In the genomic region with DNA sequence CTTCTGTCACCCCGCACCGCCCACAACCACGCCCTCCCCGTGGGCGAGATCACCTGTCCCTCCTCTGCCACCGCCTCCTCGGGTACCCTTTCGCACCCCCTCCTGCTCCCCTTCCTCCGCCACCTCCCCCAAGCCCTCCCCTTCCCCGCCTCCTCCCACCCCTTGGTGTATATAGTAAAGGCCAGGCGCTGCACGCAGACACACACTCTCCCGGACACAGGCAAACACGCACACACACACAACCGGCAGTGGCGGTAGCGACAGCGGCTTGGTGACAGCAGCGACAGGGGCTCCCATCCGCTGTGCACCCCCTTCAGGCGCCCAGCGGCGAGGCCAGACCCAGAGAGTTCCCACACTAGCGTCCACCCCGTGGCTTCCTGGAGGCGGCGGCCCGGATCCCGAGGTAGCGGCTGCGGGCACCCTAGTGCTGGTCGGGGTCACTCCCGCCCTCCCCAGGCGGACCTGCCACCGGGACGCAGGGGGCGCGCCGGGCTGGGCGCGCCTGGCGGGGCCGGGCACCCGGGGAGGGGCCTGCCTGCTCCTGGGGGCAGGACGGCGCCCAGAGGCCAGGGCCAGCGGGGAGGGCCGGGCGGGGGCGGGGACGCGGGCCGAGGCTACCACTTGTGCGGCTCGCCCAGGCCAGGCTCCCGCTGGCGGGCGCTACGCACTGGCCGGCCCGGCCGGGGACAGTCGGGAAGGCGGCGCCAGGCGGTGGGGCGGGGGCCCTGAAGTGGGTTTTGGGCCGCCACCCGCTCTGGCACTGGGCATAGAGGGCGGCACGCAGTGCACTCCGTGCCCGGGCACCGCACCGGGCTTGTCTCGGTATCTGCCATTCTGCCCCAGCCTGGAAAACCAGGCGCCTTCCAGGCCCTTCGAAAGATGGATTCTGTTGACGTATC, we compare ENCODE assay signal across 8 mouse cellular contexts. TPM values are rescaled to one million over a fixed set of nuclear protein-coding genes. Genes with fewer than 3 reads are reported as not detected.
DNase-seq lines count a peak whose midpoint lies in the region; ATAC-seq and TF ChIP-seq lines count a peak whose summit lies in the region.

A gene (plus strand): TSS at position 205 of the 899 bp plus-strand sequence.

- H3K9ac ChIP-seq in intestine, embryonic 16.5 days (ENCODE audit: low read depth, low read length): peak within 1 kb of the TSS; percentile 68
- H3K9ac ChIP-seq in liver, adult 2 months (ENCODE audit: low read depth, low read length): peak within 1 kb of the TSS; percentile 95

- 19% methylated on average over 54 of the region's 79 CpGs for WGBS in intestine, embryonic 16.5 days
- WGBS in liver, adult 2 months: under 1% methylated on average over 48 of the region's 79 CpGs

- peak; percentile 67 for ATAC-seq in granulocyte monocyte progenitor cell, adult 5-6 weeks (replicated peaks; ENCODE audit: poor library complexity, severe bottlenecking)
- peak; percentile 86 for ATAC-seq in intestine, embryonic 16.5 days

- peak within 1 kb of the TSS; percentile 77 for H3K27ac ChIP-seq in cortical plate, adult 2 months (ENCODE audit: insufficient read depth, low read length)
- H3K27ac ChIP-seq in intestine, embryonic 16.5 days (ENCODE audit: low read length): peak within 1 kb of the TSS; percentile 28; the same call in 1 of the 2 replicates
- H3K27ac ChIP-seq in liver, adult 2 months (replicated peaks; ENCODE audit: insufficient read depth, low read depth, low read length): peak within 1 kb of the TSS; percentile 55

- peaks cover 30% of the 10 kb centered on the region for H3K27me3 ChIP-seq in intestine, embryonic 16.5 days (replicated peaks; ENCODE audit: control insufficient read depth, insufficient read depth, low read length)
- no peaks in the 10 kb centered on the region for H3K27me3 ChIP-seq in liver, adult 2 months (ENCODE audit: control insufficient read depth, insufficient read depth, low read length)

- no peaks in the 10 kb centered on the region for H3K9me3 ChIP-seq in intestine, embryonic 16.5 days (ENCODE audit: control insufficient read depth, low read length)

- H3K79me2 ChIP-seq in liver, adult 2 months (ENCODE audit: control insufficient read depth, insufficient read depth, low read length): no peaks in the 10 kb centered on the region

- peak within 1 kb of the TSS; percentile 73 for H3K4me2 ChIP-seq in intestine, embryonic 16.5 days (ENCODE audit: low read depth, low read length)

- H3K4me1 ChIP-seq in cortical plate, adult 2 months (ENCODE audit: control insufficient read depth, insufficient read depth, low read length): no peaks in the 10 kb centered on the region
- H3K4me1 ChIP-seq in intestine, embryonic 16.5 days (ENCODE audit: control insufficient read depth, insufficient read depth, low read length): no peaks in the 10 kb centered on the region
- peaks cover 2% of the 10 kb centered on the region; the same call in 1 of the 2 replicates for H3K4me1 ChIP-seq in liver, adult 2 months (ENCODE audit: control insufficient read depth, insufficient read depth, low read length)

- H3K4me3 ChIP-seq in cortical plate, adult 2 months (ENCODE audit: insufficient read depth, low read length): peak within 1 kb of the TSS; percentile 97
- peak within 1 kb of the TSS; percentile 61 for H3K4me3 ChIP-seq in intestine, embryonic 16.5 days (ENCODE audit: low read length)
- peak within 1 kb of the TSS; percentile 100 for H3K4me3 ChIP-seq in liver, adult 2 months (ENCODE audit: insufficient read depth, low read depth, low read length)

- TF ChIP-seq CTCF in cortical plate, adult 2 months (IDR thresholded peaks at IDR 0.05; ENCODE audit: extremely low read depth, insufficient read depth, low read length): no peak
- no peak for TF ChIP-seq CTCF in liver, adult 2 months (IDR thresholded peaks at IDR 0.05; ENCODE audit: low read depth, low read length)

- H3K36me3 ChIP-seq in intestine, embryonic 16.5 days (ENCODE audit: control insufficient read depth, insufficient read depth, low read length): no peaks in the 10 kb centered on the region
- H3K36me3 ChIP-seq in liver, adult 2 months (ENCODE audit: control insufficient read depth, insufficient read depth, low read length): no peaks in the 10 kb centered on the region

- peak; percentile 16; the same call in 1 of the 2 replicates for TF ChIP-seq POLR2A in cortical plate, adult 2 months (IDR thresholded peaks at IDR 0.05; ENCODE audit: extremely low read depth, insufficient read depth, low read length)
- peak; percentile 59; the same call in 1 of the 2 replicates for TF ChIP-seq POLR2A in liver, adult 2 months (IDR thresholded peaks at IDR 0.05; ENCODE audit: extremely low read depth, insufficient read depth, low read length)

- peak; percentile 49 for DNase-seq in ovary, adult 18-20 months (ENCODE audit: low spot score)
- DNase-seq in ovary, postnatal 14 days (ENCODE audit: low spot score): no peak
- peak; percentile 77 for DNase-seq in liver, adult 2 months (ENCODE audit: extremely low read depth, low read depth, low spot score)
- DNase-seq in neural tube, embryonic 10.5 days (ENCODE audit: extremely low spot score, low spot score): peak; percentile 38
- no peak for DNase-seq in thymus, postnatal 0 days (ENCODE audit: low spot score)

RNA-seq across cellular contexts. Expression of the gene that starts here (rescaled TPM):
- 10.5 and 10.6 TPM in 2 replicates for polyA plus RNA-seq in cortical plate, adult 2 months (2012; rRNA removed)
- not detected in 2 replicates for total RNA-seq in granulocyte monocyte progenitor cell, adult 5-6 weeks (2014; fragmentation: Nextera tagmentation)
- not detected in 2 replicates for total RNA-seq in granulocyte monocyte progenitor cell, adult 5-6 weeks (2017)
- polyA plus RNA-seq in intestine, embryonic 16.5 days (2015; fragmentation: Nextera tagmentation; extraction: Ambion mirVana): 10.1 and 10.2 TPM in 2 replicates
- total RNA-seq in liver, adult 2 months (2014; rRNA removed): 0.28 and 1.0 TPM in 2 replicates
- 2.4 and 3.2 TPM in 2 replicates for polyA plus RNA-seq in liver, adult 2 months (2012; rRNA removed)
- 0.14 and 0.27 TPM in 2 replicates for polyA plus RNA-seq in thymus, postnatal 0 days (2015; fragmentation: Nextera tagmentation; extraction: Ambion mirVana)

Comparison
In these comparisons a context has a peak if more than half of its experiments do, and no peak if none do; other contexts are left out.
1. DNase-seq: peak in ovary, adult 18-20 months (single experiment), liver, adult 2 months (single experiment) and neural tube, embryonic 10.5 days (single experiment); none in ovary, postnatal 14 days (single experiment) and thymus, postnatal 0 days (single experiment).
2. Peak in ATAC-seq in granulocyte monocyte progenitor cell, adult 5-6 weeks; RNA of the gene not detected or under 1 TPM.
3. Peak in every context shown above with its lines, with median percentiles within 50 percentile points of each other: H3K27ac ChIP-seq and H3K4me3 ChIP-seq.